Mouse (Mus musculus): ENCODE data around the gene Scyl2.
A peak's percentile ranks its signal among the peaks of the same experiment; 100 is the strongest.
"Not testable (repeated sequence)": the region's sequence is repeated elsewhere in the genome, so short reads cannot be mapped to it uniquely, and the experiment has no call there.

Scyl2 gene

GRCm38 (mm10) chr10:89678054-89678453 is 8.0 kb downstream of the Scyl2 start:
- DNase-seq, result no peak

DNA sequence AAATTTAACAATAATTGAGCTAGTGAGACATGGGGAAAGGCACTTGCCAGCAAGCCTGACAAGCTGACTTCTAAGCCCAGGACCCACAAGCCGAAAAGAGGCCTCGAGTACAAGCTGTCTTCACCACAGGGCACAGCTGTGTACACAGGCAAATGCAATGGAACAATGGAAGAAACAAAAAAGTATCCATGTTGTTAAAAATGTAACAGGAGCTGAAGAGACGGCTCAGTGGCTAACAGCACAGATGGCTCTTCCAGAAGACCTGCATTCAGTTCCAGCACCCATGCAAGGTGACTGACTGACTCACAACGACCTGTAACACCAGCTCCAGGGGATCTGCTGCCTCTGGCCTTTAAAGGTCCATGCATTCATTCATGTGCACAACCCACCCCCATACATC is 9.5 kb downstream of the Scyl2 start:
- no peak for DNase-seq

DNA sequence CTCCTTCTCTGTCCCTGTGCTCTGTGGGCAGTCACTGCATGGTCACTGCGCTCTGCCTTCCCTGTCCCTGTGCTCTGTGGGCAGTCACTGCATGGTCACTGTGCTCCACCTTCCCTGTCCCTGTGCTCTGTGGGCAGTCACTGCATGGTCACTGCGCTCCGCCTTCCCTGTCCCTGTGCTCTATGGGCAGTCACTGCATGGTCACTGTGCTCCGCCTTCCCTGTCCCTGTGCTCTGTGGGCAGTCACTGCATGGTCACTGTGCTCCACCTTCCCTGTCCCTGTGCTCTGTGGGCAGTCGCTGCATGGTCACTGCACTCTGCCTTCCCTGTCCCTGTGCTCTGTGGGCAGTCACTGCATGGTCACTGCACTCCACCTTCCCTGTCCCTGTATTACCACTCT is 15.7 kb downstream of the Scyl2 start:
- not testable (repeated sequence) for DNase-seq

GRCm38 (mm10) chr10:89667571-89667970 is 18.5 kb downstream of the Scyl2 start:
- no peak for DNase-seq

DNA sequence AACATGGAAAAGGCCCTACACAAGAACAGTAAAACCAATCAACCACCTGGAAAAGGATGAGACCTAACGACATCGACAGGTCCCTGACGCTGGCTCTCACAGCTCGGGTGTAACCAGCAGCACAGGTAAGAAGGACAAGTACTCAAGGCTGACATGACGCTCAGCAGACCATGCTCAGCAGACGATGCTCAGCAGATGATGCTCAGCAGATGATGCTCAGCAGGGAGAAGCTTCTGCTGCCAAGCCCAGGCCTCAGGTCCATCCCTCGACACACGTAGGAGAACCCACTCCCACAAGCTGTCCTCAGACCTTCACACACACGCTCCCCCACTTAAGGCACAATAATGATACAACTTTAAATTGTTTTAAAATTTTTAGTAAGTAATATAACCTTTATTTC is 20.4 kb downstream of the Scyl2 start:
- DNase-seq, result no peak

DNA sequence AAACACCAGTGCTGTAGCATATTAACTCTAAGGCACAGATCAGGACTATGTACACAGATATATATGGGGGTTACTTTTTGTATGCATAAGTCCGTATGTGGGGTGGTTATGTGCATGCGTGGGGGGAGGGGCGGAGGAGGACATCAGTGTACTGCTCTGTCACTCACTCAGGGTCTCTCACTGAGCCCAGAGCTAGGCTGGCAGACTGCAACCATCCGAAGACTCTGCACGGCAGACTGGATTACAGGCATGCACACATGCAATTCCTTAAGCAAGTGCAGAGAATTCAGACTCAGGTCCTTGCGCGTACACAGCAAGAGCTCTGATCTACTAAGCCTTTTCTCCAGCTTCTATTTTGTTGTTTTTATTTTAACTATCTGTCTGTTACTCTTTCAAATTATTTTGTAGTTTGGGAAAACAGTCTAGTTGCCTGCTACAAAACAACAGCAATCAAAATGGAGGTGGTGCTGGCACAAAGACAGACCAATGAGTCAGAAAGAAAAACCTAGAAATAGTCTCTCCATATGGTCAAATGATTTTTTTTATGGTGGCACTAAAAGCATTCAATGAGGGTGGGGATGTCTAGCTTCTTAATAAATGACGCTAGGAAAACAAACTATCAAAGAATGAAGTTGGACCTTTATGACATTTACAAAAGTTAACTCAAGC is 21.0 kb downstream of the Scyl2 start:
- no peak for DNase-seq

DNA sequence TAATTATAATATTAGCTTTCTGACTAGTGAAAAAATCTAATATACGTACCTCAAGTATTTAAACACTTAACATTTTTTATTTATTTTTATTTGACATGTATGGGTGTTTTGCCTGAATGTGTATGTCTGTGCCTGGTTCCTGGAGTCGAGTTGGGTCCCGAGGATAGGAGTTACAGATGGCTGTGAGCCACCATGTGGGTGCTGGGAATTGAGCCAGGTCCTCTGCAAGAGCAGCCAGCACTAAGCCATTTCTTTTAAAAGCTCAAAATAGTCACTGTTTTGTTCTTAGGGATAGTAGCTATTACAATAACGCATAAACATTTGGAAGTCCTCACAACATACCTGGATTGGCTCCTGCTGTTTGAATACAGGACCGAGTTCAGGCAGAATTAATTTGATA is 29.7 kb downstream of the Scyl2 start:
- DNase-seq, result no peak

GRCm38 (mm10) chr10:89652912-89653311 is 33.2 kb downstream of the Scyl2 start:
- no peak for DNase-seq

DNA sequence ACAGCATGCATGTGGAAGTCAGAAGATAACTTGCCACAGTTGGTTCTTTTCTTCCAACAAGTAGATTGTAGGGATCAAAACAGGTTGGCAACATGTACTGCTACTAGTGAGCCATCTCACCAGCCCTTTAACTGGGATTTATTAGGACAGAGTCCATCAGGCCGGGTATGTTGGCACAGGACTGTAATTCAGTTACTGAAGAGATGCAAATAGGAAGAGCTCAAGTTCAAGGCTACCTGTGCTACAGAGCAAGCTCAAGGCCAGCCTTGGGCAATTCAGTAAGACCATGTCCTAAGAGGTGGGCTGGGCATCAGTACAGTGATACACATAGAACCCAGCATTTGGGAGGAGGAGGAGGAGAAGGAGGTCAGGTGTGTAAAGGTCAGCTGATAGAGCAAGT is 34.4 kb downstream of the Scyl2 start:
- DNase-seq, result no peak

GRCm38 (mm10) chr10:89646918-89647317 is 39.2 kb downstream of the Scyl2 start:
- no peak for DNase-seq

GRCm38 (mm10) chr10:89637001-89637400 is 49.1 kb downstream of the Scyl2 start:
- no peak for DNase-seq

GRCm38 (mm10) chr10:89635018-89635417 is 51.1 kb downstream of the Scyl2 start:
- no peak for DNase-seq

DNA sequence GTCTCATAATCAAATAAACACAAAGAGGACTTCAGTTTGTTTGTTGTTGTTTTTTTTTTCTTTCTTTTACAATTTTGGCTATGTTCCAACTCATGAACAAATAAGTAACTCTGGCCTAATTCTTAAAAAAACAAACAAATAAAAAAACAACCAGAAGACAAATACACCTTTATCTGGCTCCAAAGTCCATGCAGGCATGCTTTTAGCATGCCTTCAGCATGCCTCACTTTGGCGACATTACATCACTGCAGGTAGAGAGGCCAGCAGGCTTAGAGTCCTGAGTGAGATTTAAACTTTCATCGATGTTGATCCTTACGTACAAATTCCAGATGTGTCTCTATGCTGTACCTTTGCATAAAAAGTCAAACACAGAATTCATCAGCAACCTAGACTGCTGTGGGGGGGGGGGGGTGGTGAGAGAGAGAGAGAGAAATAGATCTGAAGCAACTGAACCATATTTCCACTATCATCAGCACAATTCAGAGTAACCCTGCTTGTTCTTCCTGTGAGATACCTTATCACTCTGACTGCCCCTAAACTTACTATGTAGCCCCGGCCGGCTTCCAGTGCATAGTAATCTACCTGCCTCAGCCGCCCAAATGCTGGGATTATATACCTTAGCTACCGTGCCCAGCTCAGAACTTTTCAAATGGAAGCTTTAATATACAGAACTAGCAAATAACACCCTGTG is 52.2 kb downstream of the Scyl2 start:
- DNase-seq, result no peak

- DNase-seq, result no peak
Observed at GRCm38 (mm10) chr10:89633121-89633520, 53.0 kb downstream of the Scyl2 start.

GRCm38 (mm10) chr10:89631831-89632230 is 54.3 kb downstream of the Scyl2 start:
- DNase-seq, result no peak

DNA sequence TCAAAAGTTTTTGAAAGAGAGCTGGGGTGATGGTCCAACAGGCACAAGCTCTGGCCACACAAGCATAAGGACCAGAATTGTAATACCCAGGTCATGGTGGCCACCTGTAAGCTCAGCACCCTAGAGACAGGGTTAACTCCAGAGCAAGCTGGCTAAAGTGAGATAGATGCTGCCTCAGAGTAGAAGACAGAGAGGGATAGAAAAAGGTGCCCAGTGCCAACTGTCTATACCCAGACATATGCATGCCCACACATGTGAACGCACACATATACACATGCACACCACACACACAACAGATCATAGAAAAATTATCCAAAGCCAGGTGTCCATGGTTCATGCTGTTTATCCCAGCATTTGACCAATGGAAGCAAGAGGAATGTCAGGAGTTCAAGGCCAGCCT is 55.5 kb downstream of the Scyl2 start:
- no peak for DNase-seq

GRCm38 (mm10) chr10:89630052-89630451 is 56.0 kb downstream of the Scyl2 start:
- DNase-seq, result no peak

DNA sequence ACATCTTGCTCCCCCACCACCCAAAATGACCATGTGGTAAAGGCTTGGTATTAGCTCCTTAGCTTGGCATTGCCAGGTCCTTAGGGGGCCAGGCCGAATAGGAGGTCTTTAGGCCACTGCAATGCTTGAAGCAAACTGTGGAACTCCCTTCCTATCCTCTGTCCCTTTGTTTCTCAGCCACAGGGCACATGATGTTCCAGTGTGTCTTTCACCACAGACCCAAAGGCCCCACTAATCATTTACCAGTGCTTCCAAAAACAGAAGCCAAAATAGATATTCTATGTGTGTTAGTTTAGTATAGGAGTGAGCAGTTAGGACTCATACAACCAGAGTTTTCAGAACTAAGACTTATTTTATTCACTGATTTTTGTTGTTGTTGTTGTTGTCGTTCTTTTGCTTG is 59.4 kb downstream of the Scyl2 start:
- DNase-seq, result no peak

DNA sequence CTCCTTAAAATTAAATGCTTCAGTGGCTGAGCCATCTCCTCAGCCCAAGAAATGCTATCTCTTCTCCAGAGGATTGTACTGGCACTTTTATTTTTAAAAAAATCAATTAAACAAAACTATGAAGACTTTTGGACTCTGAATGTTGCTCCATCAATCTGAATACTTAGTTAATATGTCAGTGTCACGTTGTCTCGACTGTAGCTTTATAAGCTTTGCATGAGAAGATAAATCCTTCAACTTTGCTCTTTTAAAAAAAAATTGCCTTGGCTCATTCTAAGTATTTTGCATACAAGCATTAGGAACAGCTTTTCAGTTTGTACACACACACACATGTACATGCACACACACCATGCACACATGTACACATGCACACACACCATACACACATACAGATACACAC is 61.9 kb downstream of the Scyl2 start:
- DNase-seq, result no peak

DNA sequence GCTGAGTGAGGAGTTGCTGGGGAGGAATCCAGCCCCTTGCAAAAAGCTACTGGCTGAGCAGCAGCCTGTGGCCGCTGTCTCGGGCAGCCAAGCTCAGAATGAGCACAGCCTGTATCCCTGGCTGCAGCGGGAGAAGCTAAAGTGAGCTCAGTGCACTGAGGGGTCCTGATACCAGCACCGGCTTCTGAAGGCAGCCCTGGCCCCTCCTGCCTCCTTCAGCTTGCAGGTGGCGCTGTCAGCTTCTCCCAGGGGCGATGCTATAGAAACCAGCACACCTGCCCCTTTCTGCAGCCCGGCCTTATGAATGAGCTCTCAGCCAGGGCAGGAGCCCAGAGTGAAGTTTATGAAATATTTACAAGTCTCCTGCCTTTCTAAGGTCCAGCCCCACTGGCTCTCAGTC is 65.0 kb downstream of the Scyl2 start, which contains the start of gene Slc17a8:
Gene Slc17a8 (minus strand): TSS at position 125 of the 400 bp plus-strand sequence.
- peak; percentile 57 to 72 for DNase-seq

- no peak for DNase-seq
Observed at GRCm38 (mm10) chr10:89599311-89599710, 86.8 kb downstream of the Scyl2 start.

DNA sequence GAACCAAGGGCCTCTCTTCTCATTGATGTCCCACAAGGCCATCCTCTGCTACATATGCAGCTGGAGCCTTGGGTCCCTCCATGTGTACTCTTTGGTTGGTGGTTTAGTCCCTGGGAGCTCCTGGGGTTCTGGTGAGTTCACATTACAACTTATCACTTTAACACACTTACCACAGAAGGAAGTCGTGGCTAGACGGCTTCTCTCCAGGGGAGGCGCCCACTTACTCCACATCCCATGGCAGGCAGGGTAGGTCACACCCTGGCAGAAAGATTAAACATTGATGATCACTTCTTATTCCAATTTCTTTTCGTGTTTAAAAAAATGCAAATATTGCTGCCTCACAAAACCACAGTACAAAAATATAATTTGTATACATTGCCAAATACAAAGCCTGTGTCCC is 88.8 kb downstream of the Scyl2 start:
- no peak for DNase-seq

GRCm38 (mm10) chr10:89595935-89596334 is 90.2 kb downstream of the Scyl2 start:
- no peak for DNase-seq

DNA sequence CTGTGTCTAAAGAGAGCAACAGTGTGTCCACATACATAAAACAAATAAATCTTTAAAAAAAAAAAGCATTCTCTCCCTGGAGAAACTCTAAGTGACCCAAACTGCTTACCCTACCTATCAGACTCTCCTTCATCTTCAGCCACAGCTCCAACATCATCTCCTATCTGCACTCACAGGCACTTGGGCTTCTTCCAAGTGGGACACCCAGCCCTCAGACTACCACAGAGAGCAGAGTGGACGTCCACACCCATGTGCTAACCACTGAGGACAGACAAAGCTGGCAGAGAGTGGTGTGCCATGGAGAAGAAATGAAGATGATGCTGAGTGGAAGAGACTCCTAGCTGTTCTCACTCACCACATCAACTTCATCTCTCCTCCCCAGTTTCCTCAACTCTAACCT is 90.6 kb downstream of the Scyl2 start:
- no peak for DNase-seq

DNA sequence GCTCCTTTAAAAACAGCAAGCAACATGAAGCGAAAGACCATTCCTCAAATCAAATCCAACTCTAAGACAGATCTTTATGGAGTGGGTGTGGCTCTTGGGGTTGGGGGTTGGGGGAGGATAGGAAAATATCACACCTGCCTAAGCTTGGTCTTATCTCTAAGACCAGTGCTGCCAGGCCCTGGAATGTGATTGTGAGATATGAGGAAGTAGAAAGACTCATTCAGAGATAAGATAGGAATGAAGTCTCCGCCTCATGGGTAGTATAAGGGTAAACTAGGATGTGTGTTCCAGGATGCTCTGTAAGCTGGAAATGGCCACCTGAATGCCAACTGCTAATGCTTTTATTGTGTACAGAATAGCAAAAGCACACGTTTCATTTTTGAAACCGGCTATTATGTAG is 91.8 kb downstream of the Scyl2 start:
- DNase-seq, result no peak

Data from thymus, postnatal 36 days (tissue).